In genomic region chr5:114807063-114807462, GRCm38 (mm10) we compare ENCODE assay signal across 12 mouse cellular contexts. TPM values are rescaled to one million over a fixed set of nuclear protein-coding genes. Genes with fewer than 3 reads are reported as not detected.
DNase-seq lines count a peak whose midpoint lies in the region; ATAC-seq and TF ChIP-seq lines count a peak whose summit lies in the region.
"Had no signal": no experiment of that assay in that cellular context is flagged by ENCODE, and none has a peak within 500 bp of the region (broad histone marks: within the 10 kb centered on the region; RNA-seq: fewer than 3 reads in every experiment).

No protein-coding gene starts in this region.

- H3K9ac ChIP-seq in kidney, embryonic 16.5 days (replicated peaks; ENCODE audit: low read length): no peak overlapping the region

- peaks cover 11% of the 10 kb centered on the region for H3K4me1 ChIP-seq in kidney, embryonic 16.5 days (ENCODE audit: insufficient read depth, low read length)

- WGBS in kidney, embryonic 16.5 days: 54% methylated on average over 9 of the region's 9 CpGs

- intact Hi-C loops in gastrocnemius, adult 2 months (cut with DNase I): loop anchor here (5.0 kb wide), 1 partner anchor 35 kb away; the partner anchor contains the start of gene Ankrd13a
- intact Hi-C loops in gastrocnemius, postnatal 14 days (cut with DNase I; ENCODE audit: low total_unique reads): no loop called here

- no peak for TF ChIP-seq CTCF in gastrocnemius, adult 2 months (IDR thresholded peaks at IDR 0.05)

- ATAC-seq in kidney, embryonic 16.5 days (ENCODE audit: low FRiP score, low TSS enrichment): no peak
- peak; percentile 48 for ATAC-seq in erythroid progenitor cell, adult 5-6 weeks (replicated peaks; ENCODE audit: low FRiP score, poor library complexity, severe bottlenecking)
- peak; percentile 15; the same call in 1 of the 2 replicates for ATAC-seq in megakaryocyte progenitor cell, adult 5-6 weeks (replicated peaks; ENCODE audit: poor library complexity)

- H3K27me3 ChIP-seq in kidney, embryonic 16.5 days (ENCODE audit: insufficient read depth, low read length): no peaks in the 10 kb centered on the region

- no peaks in the 10 kb centered on the region for H3K9me3 ChIP-seq in kidney, embryonic 16.5 days (ENCODE audit: low read length)

- H3K27ac ChIP-seq in gastrocnemius, adult 2 months: peak overlapping the region; percentile 84
- peak overlapping the region; percentile 70; the same call in 1 of the 2 replicates for H3K27ac ChIP-seq in kidney, embryonic 16.5 days (ENCODE audit: low read length)

- H3K36me3 ChIP-seq in kidney, embryonic 16.5 days (ENCODE audit: insufficient read depth, low read length): peaks cover 37% of the 10 kb centered on the region

- no peak overlapping the region for H3K4me2 ChIP-seq in kidney, embryonic 16.5 days (replicated peaks; ENCODE audit: low read depth, low read length)

- no peak overlapping the region for H3K4me3 ChIP-seq in gastrocnemius, adult 2 months
- no peak overlapping the region for H3K4me3 ChIP-seq in kidney, embryonic 16.5 days (ENCODE audit: low read length)

- DNase-seq in gastrocnemius, adult 2 months: no peak
- no peak for DNase-seq in gastrocnemius, postnatal 14 days
- DNase-seq in kidney, adult 9 months: no peak
- no peak for DNase-seq in cerebellum, adult 18-20 months
- no peak for DNase-seq in natural killer cell, adult 2 months (ENCODE audit: low spot score in 2 of 2)
- DNase-seq: right cerebral cortex, postnatal 14 days; thymus, adult 2 months had no signal

RNA-seq across cellular contexts. Expression of gene 1500011B03Rik, which starts 16.2 kb away (rescaled TPM):
- total RNA-seq in gastrocnemius, adult 2 months (2021): 1 to 10 TPM; 3.9 to 4.6 TPM
- 10 to 100 TPM in 1 of 2 experiments, 1 to 10 TPM in 1; 9.4 to 10.5 TPM for total RNA-seq in gastrocnemius, postnatal 14 days (2021)
- 105 and 111 TPM in 2 replicates for polyA plus RNA-seq in kidney, embryonic 16.5 days (2015; fragmentation: Nextera tagmentation; extraction: Ambion mirVana)
- 11.7 and 11.9 TPM in 2 replicates for total RNA-seq in erythroid progenitor cell, adult 5-6 weeks (2015; ENCODE audit: low replicate concordance)
- 14.5 TPM in 1 of 2 replicates, not detected in the other for total RNA-seq in erythroid progenitor cell, adult 5-6 weeks (2017; ENCODE audit: low replicate concordance)
- 61.6 and 65.6 TPM in 2 replicates for total RNA-seq in megakaryocyte progenitor cell, adult 5-6 weeks (2015)
- total RNA-seq in megakaryocyte progenitor cell, adult 5-6 weeks (2017): 35.0 and 36.2 TPM in 2 replicates

RNA-seq across cellular contexts. Expression of gene Git2, which starts 31.7 kb away (rescaled TPM):
- 10 to 100 TPM; 17.3 to 20.1 TPM for total RNA-seq in gastrocnemius, adult 2 months (2021)
- total RNA-seq in gastrocnemius, postnatal 14 days (2021): 10 to 100 TPM; 19.8 to 25.8 TPM
- 45.7 and 50.1 TPM in 2 replicates for polyA plus RNA-seq in kidney, embryonic 16.5 days (2015; fragmentation: Nextera tagmentation; extraction: Ambion mirVana)
- 57.0 and 59.5 TPM in 2 replicates for total RNA-seq in erythroid progenitor cell, adult 5-6 weeks (2015; ENCODE audit: low replicate concordance)
- total RNA-seq in erythroid progenitor cell, adult 5-6 weeks (2017; ENCODE audit: low replicate concordance): 51.1 and 56.1 TPM in 2 replicates
- 84.7 and 88.9 TPM in 2 replicates for total RNA-seq in megakaryocyte progenitor cell, adult 5-6 weeks (2015)
- 73.6 and 81.1 TPM in 2 replicates for total RNA-seq in megakaryocyte progenitor cell, adult 5-6 weeks (2017)

RNA-seq across cellular contexts. Expression of gene Ankrd13a, which starts 32.6 kb away (rescaled TPM):
- 10 to 100 TPM; 15.4 to 19.6 TPM for total RNA-seq in gastrocnemius, adult 2 months (2021)
- total RNA-seq in gastrocnemius, postnatal 14 days (2021): 10 to 100 TPM; 29.9 to 30.1 TPM
- 15.6 and 33.9 TPM in 2 replicates for polyA plus RNA-seq in kidney, embryonic 16.5 days (2015; fragmentation: Nextera tagmentation; extraction: Ambion mirVana)
- total RNA-seq in erythroid progenitor cell, adult 5-6 weeks (2015; ENCODE audit: low replicate concordance): 113 and 121 TPM in 2 replicates
- 124 and 147 TPM in 2 replicates for total RNA-seq in erythroid progenitor cell, adult 5-6 weeks (2017; ENCODE audit: low replicate concordance)
- 264 and 290 TPM in 2 replicates for total RNA-seq in megakaryocyte progenitor cell, adult 5-6 weeks (2015)
- total RNA-seq in megakaryocyte progenitor cell, adult 5-6 weeks (2017): 298 and 323 TPM in 2 replicates

RNA-seq across cellular contexts. Expression of gene 4930519G04Rik, which starts 46.4 kb away (rescaled TPM):
- total RNA-seq in gastrocnemius, adult 2 months (2021): not detected
- not detected for total RNA-seq in gastrocnemius, postnatal 14 days (2021)
- not detected in 2 replicates for polyA plus RNA-seq in kidney, embryonic 16.5 days (2015; fragmentation: Nextera tagmentation; extraction: Ambion mirVana)
- total RNA-seq in erythroid progenitor cell, adult 5-6 weeks (2015; ENCODE audit: low replicate concordance): not detected in 2 replicates
- total RNA-seq in erythroid progenitor cell, adult 5-6 weeks (2017; ENCODE audit: low replicate concordance): not detected in 2 replicates
- 0.07 and 0.17 TPM in 2 replicates for total RNA-seq in megakaryocyte progenitor cell, adult 5-6 weeks (2015)
- 0.08 TPM in 1 of 2 replicates, not detected in the other for total RNA-seq in megakaryocyte progenitor cell, adult 5-6 weeks (2017)
- polyA plus RNA-seq: C2C12; thymus, adult 2 months had no signal

RNA-seq across cellular contexts. Expression of gene Gm9936, which starts 51.4 kb away (rescaled TPM):
- not detected for total RNA-seq in gastrocnemius, adult 2 months (2021)
- total RNA-seq in gastrocnemius, postnatal 14 days (2021): not detected
- polyA plus RNA-seq in kidney, embryonic 16.5 days (2015; fragmentation: Nextera tagmentation; extraction: Ambion mirVana): not detected in 2 replicates
- not detected in 2 replicates for total RNA-seq in erythroid progenitor cell, adult 5-6 weeks (2015; ENCODE audit: low replicate concordance)
- not detected in 2 replicates for total RNA-seq in erythroid progenitor cell, adult 5-6 weeks (2017; ENCODE audit: low replicate concordance)
- not detected in 2 replicates for total RNA-seq in megakaryocyte progenitor cell, adult 5-6 weeks (2015)
- total RNA-seq in megakaryocyte progenitor cell, adult 5-6 weeks (2017): not detected in 2 replicates
- total RNA-seq: granulocyte monocyte progenitor cell, adult 5-6 weeks had no signal
- polyA plus RNA-seq: C2C12; thymus, adult 2 months had no signal
